Mouse (Mus musculus): ENCODE measurements around the gene Kcnrg.
A peak's percentile ranks its signal among the peaks of the same experiment; 100 is the strongest.

Kcnrg gene

GRCm38 (mm10) chr14:61645547-61645946, 38.3 kb downstream of the Kcnrg start:
- no peak for DNase-seq (ENCODE audit: low read depth, low spot score)

DNA sequence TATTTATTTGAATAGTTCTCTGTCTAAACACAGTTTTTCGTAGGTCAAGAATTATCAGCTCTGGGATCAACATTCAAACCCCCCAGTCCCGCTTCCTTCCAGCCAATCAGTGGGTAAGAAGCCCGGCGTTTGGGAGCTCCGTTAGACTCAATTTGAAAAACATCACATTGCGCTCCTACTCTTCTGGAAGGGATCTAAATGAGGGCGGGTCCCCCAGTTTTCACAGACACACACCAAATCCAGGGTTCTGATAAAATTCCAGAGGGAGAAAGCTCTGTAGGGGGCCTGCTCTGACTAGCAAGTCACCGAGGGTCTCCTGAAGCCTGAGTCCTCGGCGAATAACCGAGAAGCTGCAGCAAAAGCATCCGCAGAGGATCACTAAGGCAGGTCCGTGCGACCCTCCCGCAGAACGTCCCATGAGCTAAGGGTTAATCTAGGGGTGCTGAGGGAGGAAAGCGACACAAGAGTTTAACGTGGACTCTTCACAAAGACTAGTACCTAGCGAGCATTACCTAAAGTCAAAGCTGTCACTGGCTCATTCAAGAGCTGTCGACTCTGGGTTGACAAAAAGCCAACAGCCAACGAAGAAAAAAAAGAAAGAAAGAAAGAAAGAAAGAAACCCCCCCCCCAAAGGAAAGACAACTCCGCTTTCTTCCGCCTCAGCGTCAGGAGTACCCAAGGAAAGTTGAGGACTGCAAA, 40.1 kb downstream of the Kcnrg start:
- peak; percentile 48 for DNase-seq (ENCODE audit: low read depth, low spot score)

DNA sequence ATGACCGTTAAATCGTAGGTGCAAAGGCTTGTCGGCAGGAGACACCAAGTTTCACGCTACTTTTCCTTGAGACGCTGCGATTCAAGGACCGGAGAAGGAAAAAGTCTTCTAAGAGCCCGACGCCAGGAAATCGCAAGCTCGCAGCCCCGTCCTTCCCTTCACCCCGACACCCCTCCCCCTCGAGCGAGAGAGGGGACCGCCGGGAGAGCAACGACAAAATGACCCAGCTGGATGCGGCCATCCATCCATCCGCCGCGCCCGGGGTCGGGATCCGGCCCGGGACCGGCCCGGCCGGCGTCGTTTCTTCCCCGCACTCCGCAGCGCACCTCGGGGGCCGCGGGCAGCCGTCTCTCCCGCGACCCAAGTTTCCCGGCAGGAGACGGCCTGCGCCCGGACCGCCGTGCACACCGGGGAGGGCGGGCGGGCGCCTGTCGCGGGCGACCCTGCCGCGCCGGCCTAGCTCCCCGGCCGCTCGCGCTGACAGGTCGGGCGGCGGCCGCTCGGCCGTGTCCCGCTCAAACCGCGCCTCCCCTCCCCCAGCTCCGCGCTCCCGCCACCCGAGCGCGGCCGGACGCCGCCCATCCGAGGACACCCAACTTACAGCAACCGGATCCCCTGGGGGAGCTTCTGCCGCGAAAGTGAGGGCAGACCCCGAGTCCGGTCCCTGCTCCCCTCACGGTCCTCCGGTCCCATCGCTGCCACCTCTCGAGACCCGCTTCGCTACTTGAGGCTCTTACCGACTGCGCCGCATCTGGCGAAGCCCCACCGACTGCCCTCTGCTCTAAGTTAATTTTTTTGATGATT, 40.8 kb downstream of the Kcnrg start:
- DNase-seq (ENCODE audit: low read depth, low spot score) = peak; percentile 48

- peak; percentile 99 for DNase-seq (ENCODE audit: low read depth, low spot score)
Observed at GRCm38 (mm10) chr14:61648685-61649504, 41.6 kb downstream of the Kcnrg start.

- DNase-seq (ENCODE audit: low read depth, low spot score) = peak; percentile 43
Observed at GRCm38 (mm10) chr14:61650291-61650960, 43.2 kb downstream of the Kcnrg start.

DNA sequence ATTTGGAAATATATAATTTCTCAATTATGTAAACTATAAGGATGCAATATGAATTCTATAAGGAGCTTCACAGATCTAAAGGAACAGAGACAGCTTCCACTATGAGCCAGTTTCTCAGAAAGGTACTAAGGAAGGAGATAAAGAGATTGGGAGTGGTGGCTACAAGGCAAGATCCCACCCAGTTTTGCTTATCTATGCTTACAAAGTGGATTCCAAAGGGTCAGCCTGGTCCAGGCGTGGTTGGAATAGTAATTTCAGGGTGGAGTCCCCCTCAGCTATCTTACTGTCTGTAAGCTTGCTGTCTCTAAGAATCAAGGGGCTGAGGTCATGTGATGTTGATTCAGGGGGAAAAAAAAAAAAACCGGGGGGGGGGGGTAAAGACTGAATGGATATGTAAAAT, 49.2 kb downstream of the Kcnrg start:
- DNase-seq (ENCODE audit: low read depth, low spot score) = no peak

DNA sequence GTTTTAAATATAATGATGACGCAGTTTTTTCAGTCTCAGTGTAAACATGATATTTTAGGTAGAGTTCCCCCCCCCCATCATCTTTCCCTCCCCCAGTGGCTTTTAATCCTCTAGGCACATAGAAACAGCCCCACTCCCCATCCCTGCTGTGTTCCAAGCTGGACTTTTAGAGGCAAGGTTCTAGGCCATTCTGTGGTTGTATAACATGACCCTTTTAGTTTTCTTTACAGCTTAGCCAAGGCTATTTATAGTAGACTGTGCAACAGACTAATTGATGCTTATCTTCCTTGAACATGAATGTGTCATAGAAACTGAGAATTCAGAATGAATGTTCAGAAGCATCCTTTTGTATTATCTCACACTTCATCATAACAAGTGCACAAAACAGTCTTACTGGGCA, 54.2 kb downstream of the Kcnrg start:
- DNase-seq (ENCODE audit: low read depth, low spot score) = no peak

- DNase-seq (ENCODE audit: low read depth, low spot score) = no peak
Observed at GRCm38 (mm10) chr14:61662307-61662706, 55.0 kb downstream of the Kcnrg start.
